Mouse (Mus musculus) cerebellum, adult 2 months (tissue): ENCODE data around the gene Shisa5. TPM values are rescaled to one million over a fixed set of nuclear protein-coding genes. Genes with fewer than 3 reads are reported as not detected.

Source experiments
- DNase-seq, 2 experiments: peaks; one replicate each; pipeline ENCODE4 v3.0.0; 2021
- H3K27ac ChIP-seq: fragments of 200-500 bp; 2 replicates; pipeline ENCODE4 v1.5.1; 2012; ENCODE audit warnings: low read length, control low read depth, inconsistent platforms; ENCODE audit not compliant: insufficient read depth
- H3K27me3 ChIP-seq: fragments of 200-500 bp; 2 replicates; pipeline ENCODE4 v1.6.1; 2012; ENCODE audit warnings: inconsistent platforms, mild to moderate bottlenecking, low read length, moderate library complexity; ENCODE audit not compliant: control insufficient read depth, insufficient read depth
- H3K4me1 ChIP-seq: fragments of 200-500 bp; 2 replicates; pipeline ENCODE4 v1.6.1; 2011; ENCODE audit warnings: low read length; ENCODE audit not compliant: control insufficient read depth, insufficient read depth
- H3K4me3 ChIP-seq: fragments of 200-500 bp; replicated peaks from 2 replicates; pipeline ENCODE3; 2011; ENCODE audit warnings: mild to moderate bottlenecking, low read depth, low read length, control low read depth; ENCODE audit not compliant: insufficient read depth
- CTCF ChIP-seq: fragments of 200-500 bp; IDR thresholded peaks from 2 replicates; pipeline ENCODE4 v1.5.1; 2011; ENCODE audit warnings: low read depth, mild to moderate bottlenecking, control low read depth, low read length, moderate library complexity, borderline replicate concordance; ENCODE audit not compliant: insufficient read depth
- POLR2A ChIP-seq: fragments of 200-500 bp; IDR thresholded peaks from 2 replicates; pipeline ENCODE4 v1.6.1; 2011; ENCODE audit warnings: low read length, control low read depth, borderline replicate concordance; ENCODE audit not compliant: insufficient read depth
- WGBS: fragments of 180-500 bp; shearing (Covaris S2); methylation state at CpG from one replicate; pipeline ENCODE4 v1.1.7; 2018; 5-methylcytosine and 5-hydroxymethylcytosine counted together
- polyA plus RNA-seq: library from polyadenylated mRNA; depleted of rRNA; stranded (reverse); fragments of >200 nt; gene quantifications from 2 replicates; pipeline ENCODE4 v1.2.3, GENCODE M21; 2012

Gene Shisa5
- polyA plus RNA-seq, 1 experiment = 79.8 TPM

- no peak for DNase-seq
- H3K4me1 ChIP-seq = no peaks in the 10 kb centered on the region
- H3K27me3 ChIP-seq = no peaks in the 10 kb centered on the region
- no peak overlapping the region for H3K4me3 ChIP-seq
- no peak overlapping the region for H3K27ac ChIP-seq
- 79% methylated on average over 3 of the region's 3 CpGs for WGBS
- TF ChIP-seq CTCF (no peak), POLR2A (no peak)
These were observed 9.9 kb upstream of the Shisa5 start for GRCm38 (mm10) chr9:109028421-109028820.

DNA sequence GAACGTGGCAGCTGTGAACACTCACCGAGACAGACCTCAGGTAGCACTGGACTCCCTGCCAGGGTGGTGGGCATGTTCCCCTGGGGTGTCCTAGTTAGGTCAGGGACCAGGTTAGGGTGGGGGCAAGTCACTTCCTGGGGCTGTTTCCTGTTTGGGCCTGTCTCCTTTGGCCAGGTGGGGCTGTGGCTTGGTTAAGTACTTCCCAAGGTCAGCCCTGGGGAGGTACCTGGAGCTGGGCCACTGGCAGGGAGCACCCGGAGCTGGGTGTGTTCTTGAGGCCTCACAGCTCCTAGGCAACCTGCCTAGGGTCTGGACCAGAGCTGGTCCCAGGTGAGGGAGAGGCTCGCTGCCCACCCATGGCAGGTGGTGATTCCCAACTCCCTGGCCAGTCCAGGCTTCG lies 9.4 kb upstream of the Shisa5 start:
- no peak overlapping the region for H3K4me3 ChIP-seq
- no peaks in the 10 kb centered on the region for H3K4me1 ChIP-seq
- WGBS = 68% methylated on average over 5 of the region's 5 CpGs
- H3K27me3 ChIP-seq = no peaks in the 10 kb centered on the region
- TF ChIP-seq POLR2A (no peak), CTCF (no peak)
- H3K27ac ChIP-seq = no peak overlapping the region
- DNase-seq = no peak

DNA sequence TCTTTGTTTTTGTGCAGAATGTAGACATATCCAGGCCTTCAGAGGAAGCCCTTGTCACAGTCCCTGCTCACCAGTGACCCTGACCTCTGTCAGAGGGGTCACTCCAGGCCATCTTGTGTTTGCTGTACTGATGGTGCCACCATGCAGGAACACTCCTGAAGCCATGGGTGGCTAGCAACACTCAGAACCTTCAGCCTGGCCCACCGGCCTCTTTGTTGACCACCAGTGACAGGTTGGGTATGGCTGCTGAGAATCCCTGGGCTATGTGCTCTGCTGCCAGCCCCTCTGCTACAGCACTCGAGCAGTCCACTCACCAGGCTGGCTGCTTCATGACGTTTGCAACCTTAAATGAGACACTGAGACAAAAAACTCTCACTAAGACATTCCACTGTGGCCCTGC lies 8.1 kb upstream of the Shisa5 start:
- Histone ChIP-seq H3K4me3 (no peak overlapping the region), H3K4me1 (no peaks in the 10 kb centered on the region), H3K27me3 (no peaks in the 10 kb centered on the region), H3K27ac (no peak overlapping the region)
- 68% methylated on average over 3 of the region's 3 CpGs for WGBS
- DNase-seq = no peak
- TF ChIP-seq CTCF = no peak
- no peak for TF ChIP-seq POLR2A

DNA sequence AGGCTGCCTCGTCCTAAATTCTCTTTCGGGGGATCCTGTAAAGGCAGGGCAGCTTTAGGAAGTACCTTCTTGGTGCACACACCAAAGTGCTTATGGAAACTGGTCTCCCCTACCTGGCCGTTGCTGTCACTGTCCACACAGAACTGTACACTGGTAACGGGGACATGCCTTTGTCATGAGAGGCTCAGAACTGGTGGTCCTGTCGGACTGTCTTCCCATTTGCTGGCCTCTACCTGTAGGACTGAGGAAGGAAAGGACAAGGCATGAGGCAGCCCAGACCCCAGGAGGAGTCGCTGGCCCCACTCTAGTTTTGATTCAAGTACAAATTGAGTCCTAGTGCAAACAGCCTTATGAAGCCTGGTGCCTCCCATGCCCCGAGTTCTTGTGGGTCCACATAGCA lies 7.4 kb upstream of the Shisa5 start:
- WGBS = 93% methylated on average over 7 of the region's 7 CpGs
- DNase-seq = no peak
- Histone ChIP-seq H3K27me3 (no peaks in the 10 kb centered on the region), H3K4me1 (no peaks in the 10 kb centered on the region), H3K27ac (no peak overlapping the region), H3K4me3 (no peak overlapping the region)
- no peak for TF ChIP-seq POLR2A
- no peak for TF ChIP-seq CTCF

DNA sequence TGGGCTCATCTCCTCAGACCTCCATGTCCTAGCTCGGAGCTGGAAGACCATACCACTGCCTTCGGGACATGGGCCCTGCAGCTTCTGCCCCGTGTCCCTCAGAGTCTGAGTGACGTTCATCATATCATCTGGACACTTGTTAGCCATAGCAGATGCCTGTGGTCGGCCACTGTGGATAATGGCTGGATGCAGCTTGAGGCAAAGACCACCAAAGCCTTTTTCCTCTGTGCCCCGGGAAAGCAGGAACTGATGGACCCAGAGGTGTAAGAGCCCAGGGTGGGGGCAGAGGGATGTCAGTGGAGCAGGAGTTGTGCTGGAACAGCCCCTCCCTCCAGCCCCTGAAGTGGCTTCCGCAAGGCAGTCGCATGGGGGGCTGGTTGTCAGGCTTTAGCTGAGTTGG lies 6.7 kb upstream of the Shisa5 start:
- H3K4me3 ChIP-seq = no peak overlapping the region
- TF ChIP-seq CTCF (no peak), POLR2A (no peak)
- H3K4me1 ChIP-seq = no peaks in the 10 kb centered on the region
- DNase-seq = no peak
- 70% methylated on average over 8 of the region's 8 CpGs for WGBS
- H3K27ac ChIP-seq = no peak overlapping the region
- H3K27me3 ChIP-seq = no peaks in the 10 kb centered on the region

GRCm38 (mm10) chr9:109032435-109032834 lies 5.9 kb upstream of the Shisa5 start:
- Histone ChIP-seq H3K4me1 (no peaks in the 10 kb centered on the region), H3K27me3 (no peaks in the 10 kb centered on the region), H3K4me3 (no peak overlapping the region), H3K27ac (no peak overlapping the region)
- TF ChIP-seq CTCF (no peak), POLR2A (no peak)
- no peak for DNase-seq
- 86% methylated on average over 6 of the region's 6 CpGs for WGBS

- WGBS = 13% methylated on average over 8 of the region's 8 CpGs
- 0 out of 2 replicates have a peak, but pooled peaks cover 2% of the 10 kb centered on the region for H3K4me1 ChIP-seq
- DNase-seq = peak; percentile 70 to 77
- H3K4me3 ChIP-seq = peak overlapping the region; percentile 58
- H3K27me3 ChIP-seq = no peaks in the 10 kb centered on the region; the same call in 1 of the 2 replicates
- no peak for TF ChIP-seq CTCF
- TF ChIP-seq POLR2A = no peak
- no peak overlapping the region for H3K27ac ChIP-seq
These were observed 568 bp downstream of the Shisa5 start for GRCm38 (mm10) chr9:109038901-109039364.

DNA sequence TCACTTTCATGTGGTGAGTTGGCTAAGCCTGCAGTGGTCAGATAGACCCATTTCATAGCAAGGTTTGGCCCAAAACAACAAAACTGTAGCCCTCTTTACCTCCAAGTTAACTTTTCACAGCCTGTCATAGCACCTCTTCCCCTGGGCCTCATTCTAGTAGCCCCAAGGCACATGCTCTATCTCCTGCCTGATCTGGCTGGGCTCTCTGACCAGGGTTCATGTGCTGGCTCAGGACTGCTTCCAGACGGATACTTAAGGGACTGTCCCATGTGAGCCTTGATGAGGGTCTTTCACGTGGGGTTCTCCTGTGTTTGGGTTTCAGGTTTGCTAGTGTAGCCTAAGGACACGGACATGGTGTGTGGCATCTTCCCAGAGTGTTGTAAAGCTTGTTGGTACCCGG lies 1.3 kb downstream of the Shisa5 start:
- no peak for TF ChIP-seq POLR2A
- no peak for TF ChIP-seq CTCF
- Histone ChIP-seq H3K27ac (no peak overlapping the region), H3K27me3 (no peaks in the 10 kb centered on the region; the same call in 1 of the 2 replicates), H3K4me1 (0 out of 2 replicates have a peak, but pooled peaks cover 2% of the 10 kb centered on the region), H3K4me3 (no peak overlapping the region)
- DNase-seq = no peak
- 87% methylated on average over 4 of the region's 4 CpGs for WGBS
